Mouse (Mus musculus): Measurements from ENCODE around the gene Slc43a2. TPM values are rescaled to one million over a fixed set of nuclear protein-coding genes. Genes with fewer than 3 reads are reported as not detected.
A peak's percentile ranks its signal among the peaks of the same experiment; 100 is the strongest.

The Slc43a2 gene
- polyA plus RNA-seq, 1 experiment = 148 TPM

DNA sequence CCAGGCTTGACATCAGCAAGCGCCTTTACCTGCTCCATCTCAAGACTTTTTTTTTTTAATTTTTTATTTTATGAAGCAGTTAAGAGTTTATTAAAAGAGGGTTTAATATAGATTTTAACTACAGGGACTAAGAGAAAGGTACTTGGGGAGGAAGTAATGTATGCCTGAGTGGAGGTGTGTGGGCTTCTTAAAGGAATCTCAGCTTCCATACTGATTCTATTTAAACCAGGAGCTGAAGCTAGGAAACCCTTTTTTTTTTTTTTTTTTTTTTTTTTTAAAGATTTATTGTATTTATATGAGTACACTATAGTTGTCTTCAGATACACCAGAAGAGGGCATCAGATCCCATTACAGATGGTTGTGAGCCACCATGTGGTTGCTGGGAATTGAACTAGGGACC lies 83.3 kb downstream of the Slc43a2 start:
- Histone ChIP-seq H3K27ac (ENCODE audit: insufficient read depth, low read depth, low read length) (no peak overlapping the region), H3K4me3 (ENCODE audit: insufficient read depth, low read depth, low read length) (no peak overlapping the region), H3K36me3 (ENCODE audit: control insufficient read depth, insufficient read depth, low read length) (peaks cover 1% of the 10 kb centered on the region; the same call in 1 of the 2 replicates), H3K4me1 (ENCODE audit: control insufficient read depth, insufficient read depth, low read length) (no peaks in the 10 kb centered on the region), H3K27me3 (replicated peaks; ENCODE audit: control insufficient read depth, insufficient read depth, low read length) (no peaks in the 10 kb centered on the region)
- TF ChIP-seq CTCF (conservative IDR thresholded peaks at IDR 0.05; ENCODE audit: insufficient read depth, insufficient read length, low read depth, low read length) (no peak), POLR2A (IDR thresholded peaks at IDR 0.05; ENCODE audit: low read depth, low read length) (no peak)
- 100% methylated on average over 1 of the region's 1 CpGs for WGBS
- DNase-seq = no peak

DNA sequence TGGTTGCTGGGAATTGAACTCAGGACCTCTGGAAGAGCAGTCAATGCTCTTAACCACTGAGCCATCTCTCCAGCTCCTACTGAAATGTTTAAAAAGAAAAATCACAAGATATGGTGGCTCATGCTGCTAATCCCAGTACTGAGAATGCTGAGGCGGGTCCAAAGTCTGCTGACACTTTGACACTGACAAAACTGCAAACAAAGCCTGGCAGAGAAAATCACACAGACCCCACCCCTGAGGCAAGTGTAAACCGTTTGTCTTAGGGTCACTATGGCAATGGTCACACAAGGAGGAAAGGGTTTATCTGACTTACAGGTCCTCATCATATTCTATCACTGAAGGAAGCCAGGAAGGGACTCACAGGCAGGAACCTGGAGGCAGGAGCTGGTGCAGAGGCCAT lies 84.1 kb downstream of the Slc43a2 start:
- no peak for TF ChIP-seq CTCF (conservative IDR thresholded peaks at IDR 0.05; ENCODE audit: insufficient read depth, insufficient read length, low read depth, low read length)
- no peak for TF ChIP-seq POLR2A (IDR thresholded peaks at IDR 0.05; ENCODE audit: low read depth, low read length)
- no peaks in the 10 kb centered on the region for H3K27me3 ChIP-seq (replicated peaks; ENCODE audit: control insufficient read depth, insufficient read depth, low read length)
- H3K27ac ChIP-seq (ENCODE audit: insufficient read depth, low read depth, low read length) = no peak overlapping the region
- no peaks in the 10 kb centered on the region for H3K4me1 ChIP-seq (ENCODE audit: control insufficient read depth, insufficient read depth, low read length)
- 75% methylated on average over 2 of the region's 2 CpGs for WGBS
- no peaks in the 10 kb centered on the region; the same call in 1 of the 2 replicates for H3K36me3 ChIP-seq (ENCODE audit: control insufficient read depth, insufficient read depth, low read length)
- no peak for DNase-seq
- no peak overlapping the region for H3K4me3 ChIP-seq (ENCODE audit: insufficient read depth, low read depth, low read length)

DNA sequence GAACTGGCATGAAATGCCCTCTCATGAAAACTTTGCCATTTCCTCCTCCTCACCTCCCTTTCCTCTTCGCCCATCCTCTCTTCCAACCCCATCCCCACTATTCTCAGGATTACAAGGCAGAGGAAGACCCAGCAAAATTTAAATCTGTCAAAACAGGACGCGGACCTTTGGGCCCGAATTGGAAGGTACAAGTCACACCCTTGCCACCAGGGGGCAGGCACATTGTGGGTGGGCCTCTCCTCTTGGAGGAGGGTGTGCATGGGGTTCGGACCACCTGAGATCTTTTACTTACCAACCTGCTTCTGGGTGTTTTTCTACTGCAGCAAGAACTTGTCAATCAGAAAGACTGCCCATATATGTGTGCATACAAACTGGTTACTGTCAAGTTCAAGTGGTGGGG lies 87.6 kb downstream of the Slc43a2 start:
- Histone ChIP-seq H3K27me3 (replicated peaks; ENCODE audit: control insufficient read depth, insufficient read depth, low read length) (no peaks in the 10 kb centered on the region), H3K4me1 (ENCODE audit: control insufficient read depth, insufficient read depth, low read length) (no peaks in the 10 kb centered on the region), H3K4me3 (ENCODE audit: insufficient read depth, low read depth, low read length) (no peak overlapping the region), H3K27ac (ENCODE audit: insufficient read depth, low read depth, low read length) (no peak overlapping the region), H3K36me3 (ENCODE audit: control insufficient read depth, insufficient read depth, low read length) (no peaks in the 10 kb centered on the region; the same call in 1 of the 2 replicates)
- TF ChIP-seq CTCF (conservative IDR thresholded peaks at IDR 0.05; ENCODE audit: insufficient read depth, insufficient read length, low read depth, low read length) (peak; percentile 44; the same call in 1 of the 2 replicates), POLR2A (IDR thresholded peaks at IDR 0.05; ENCODE audit: low read depth, low read length) (no peak)
- WGBS = 74% methylated on average over 5 of the region's 5 CpGs
- DNase-seq = no peak

DNA sequence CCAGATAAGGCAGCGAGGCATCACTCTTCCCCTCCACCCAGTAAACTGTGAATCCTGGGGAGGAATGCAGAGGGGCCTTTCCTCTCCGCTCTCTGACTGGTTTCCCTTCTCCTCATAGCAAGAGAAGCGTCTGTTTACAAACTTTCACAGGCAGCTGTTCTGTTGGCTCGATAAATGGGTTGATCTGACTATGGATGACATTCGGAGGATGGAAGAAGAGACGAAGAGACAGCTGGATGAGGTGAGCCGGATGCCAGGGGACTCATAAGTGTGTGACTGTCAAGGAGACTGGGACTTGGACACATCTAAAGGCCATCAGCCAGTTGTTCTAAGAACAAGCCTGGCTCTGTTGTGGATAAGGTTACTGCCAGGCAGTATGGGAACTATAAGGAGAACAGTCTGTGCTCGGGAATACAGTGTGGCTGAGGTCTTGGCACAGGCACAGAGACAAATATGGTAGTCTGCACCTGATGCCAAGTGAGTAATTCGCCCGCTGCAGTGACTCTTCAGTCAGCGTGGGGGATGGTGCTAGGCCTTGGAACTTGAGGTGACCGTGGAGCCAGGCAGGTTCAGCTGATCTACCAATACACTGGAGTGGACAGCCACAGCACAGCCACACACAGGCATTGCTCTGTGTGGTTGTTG lies 88.8 kb downstream of the Slc43a2 start:
- TF ChIP-seq POLR2A (IDR thresholded peaks at IDR 0.05; ENCODE audit: low read depth, low read length) (no peak), CTCF (conservative IDR thresholded peaks at IDR 0.05; ENCODE audit: insufficient read depth, insufficient read length, low read depth, low read length) (no peak)
- 84% methylated on average over 12 of the region's 12 CpGs for WGBS
- Histone ChIP-seq H3K27ac (ENCODE audit: insufficient read depth, low read depth, low read length) (peak overlapping the region; percentile 26; the same call in 1 of the 2 replicates), H3K36me3 (ENCODE audit: control insufficient read depth, insufficient read depth, low read length) (no peaks in the 10 kb centered on the region; the same call in 1 of the 2 replicates), H3K4me1 (ENCODE audit: control insufficient read depth, insufficient read depth, low read length) (0 out of 2 replicates have a peak, but pooled peaks cover 3% of the 10 kb centered on the region), H3K27me3 (replicated peaks; ENCODE audit: control insufficient read depth, insufficient read depth, low read length) (no peaks in the 10 kb centered on the region), H3K4me3 (ENCODE audit: insufficient read depth, low read depth, low read length) (no peak overlapping the region)
- no peak for DNase-seq

DNA sequence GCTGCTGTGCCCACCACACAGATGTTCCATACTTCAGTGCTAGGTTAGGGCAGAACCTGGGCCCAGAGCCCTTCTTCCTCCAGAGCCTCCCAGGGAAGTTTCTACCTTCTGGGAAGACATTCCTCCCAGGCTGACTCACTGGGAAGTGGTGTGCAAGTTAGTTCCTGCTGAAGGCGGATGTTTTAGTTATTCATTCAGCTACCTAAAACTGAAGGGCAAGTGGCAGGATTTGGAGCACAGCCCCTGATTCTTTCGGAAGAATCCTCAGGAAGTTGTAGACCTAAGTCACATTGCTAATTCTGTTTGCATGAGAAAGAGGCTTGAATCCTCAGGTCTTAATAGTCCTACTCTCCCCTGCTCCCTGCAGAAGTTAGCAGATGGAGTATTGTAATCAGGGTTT lies 89.9 kb downstream of the Slc43a2 start:
- 72% methylated on average over 2 of the region's 2 CpGs for WGBS
- Histone ChIP-seq H3K27ac (ENCODE audit: insufficient read depth, low read depth, low read length) (peak overlapping the region; percentile 61), H3K4me1 (ENCODE audit: control insufficient read depth, insufficient read depth, low read length) (0 out of 2 replicates have a peak, but pooled peaks cover 7% of the 10 kb centered on the region), H3K4me3 (ENCODE audit: insufficient read depth, low read depth, low read length) (no peak overlapping the region), H3K36me3 (ENCODE audit: control insufficient read depth, insufficient read depth, low read length) (no peaks in the 10 kb centered on the region; the same call in 1 of the 2 replicates), H3K27me3 (replicated peaks; ENCODE audit: control insufficient read depth, insufficient read depth, low read length) (no peaks in the 10 kb centered on the region)
- peak; percentile 42 for DNase-seq
- TF ChIP-seq CTCF (conservative IDR thresholded peaks at IDR 0.05; ENCODE audit: insufficient read depth, insufficient read length, low read depth, low read length) = no peak
- TF ChIP-seq POLR2A (IDR thresholded peaks at IDR 0.05; ENCODE audit: low read depth, low read length) = no peak

DNA sequence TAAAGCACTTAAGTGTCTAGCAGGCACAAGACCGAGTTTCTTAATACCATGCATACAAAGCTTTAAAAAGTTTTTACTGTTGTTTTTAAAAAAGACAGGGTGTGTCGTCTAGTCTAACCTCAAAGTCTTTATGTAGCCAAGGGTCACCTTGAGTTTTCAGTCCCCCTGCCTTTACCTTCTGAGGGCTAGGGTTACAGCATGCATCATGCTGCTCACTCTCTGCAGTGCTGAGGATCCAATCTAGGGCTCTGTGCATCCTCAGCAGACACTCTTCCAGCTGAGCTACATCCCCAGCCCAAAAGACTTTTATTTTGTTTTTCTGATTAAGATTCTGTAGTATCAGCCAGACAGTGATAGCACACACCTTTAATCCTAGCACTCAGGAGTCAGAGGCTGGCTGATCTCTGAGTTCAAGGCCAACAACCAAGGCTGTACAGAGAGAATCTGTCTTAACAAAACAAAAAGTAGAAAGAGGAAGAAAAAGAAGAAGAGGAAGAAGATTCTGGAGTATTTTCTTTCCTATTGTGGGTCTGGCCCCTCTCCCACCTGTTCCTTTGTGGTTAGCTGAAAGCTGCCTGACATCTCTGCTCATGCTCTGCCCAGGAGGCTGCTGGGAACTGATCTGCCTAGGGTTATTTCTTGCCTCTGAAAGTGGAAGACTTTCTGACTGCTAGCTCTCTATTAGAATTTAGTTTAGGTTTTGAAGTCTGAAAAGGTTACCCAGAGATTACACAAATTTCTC lies 91.3 kb downstream of the Slc43a2 start:
- 0 out of 2 replicates have a peak, but pooled peaks cover 7% of the 10 kb centered on the region for H3K4me1 ChIP-seq (ENCODE audit: control insufficient read depth, insufficient read depth, low read length)
- H3K4me3 ChIP-seq (ENCODE audit: insufficient read depth, low read depth, low read length) = no peak overlapping the region
- TF ChIP-seq CTCF (conservative IDR thresholded peaks at IDR 0.05; ENCODE audit: insufficient read depth, insufficient read length, low read depth, low read length) (no peak), POLR2A (IDR thresholded peaks at IDR 0.05; ENCODE audit: low read depth, low read length) (no peak)
- no peak overlapping the region for H3K27ac ChIP-seq (ENCODE audit: insufficient read depth, low read depth, low read length)
- peaks cover 2% of the 10 kb centered on the region for H3K36me3 ChIP-seq (ENCODE audit: control insufficient read depth, insufficient read depth, low read length)
- H3K27me3 ChIP-seq (replicated peaks; ENCODE audit: control insufficient read depth, insufficient read depth, low read length) = no peaks in the 10 kb centered on the region
- WGBS = 81% methylated on average over 2 of the region's 2 CpGs
- no peak for DNase-seq

DNA sequence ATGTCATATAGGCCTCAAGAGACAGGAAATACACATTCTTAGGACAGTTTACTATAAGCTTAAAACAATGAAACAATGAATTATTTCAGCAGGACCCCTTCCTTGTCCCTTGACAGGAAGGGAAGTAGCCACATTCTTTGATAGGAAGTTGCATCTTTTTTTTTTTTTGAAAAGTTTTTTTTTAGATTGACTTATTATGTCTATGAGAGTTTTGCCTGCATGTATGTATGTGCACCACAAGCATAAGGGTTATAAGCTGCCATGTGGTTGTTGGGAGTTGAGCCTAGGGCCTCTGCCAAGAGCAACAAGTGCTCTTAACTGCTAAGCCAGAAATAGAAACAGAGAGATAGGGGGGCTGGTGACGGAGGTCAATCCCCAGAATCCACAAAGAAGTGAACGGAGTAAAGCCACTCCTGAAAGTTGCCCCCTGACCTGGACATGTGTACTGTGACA lies 92.6 kb downstream of the Slc43a2 start:
- no peak for TF ChIP-seq CTCF (conservative IDR thresholded peaks at IDR 0.05; ENCODE audit: insufficient read depth, insufficient read length, low read depth, low read length)

More for the DNA sequence above, 92.6 kb downstream of the Slc43a2 start:
- 38% methylated on average over 2 of the region's 2 CpGs for WGBS
- Histone ChIP-seq H3K27ac (ENCODE audit: insufficient read depth, low read depth, low read length) (peak overlapping the region; percentile 80), H3K27me3 (replicated peaks; ENCODE audit: control insufficient read depth, insufficient read depth, low read length) (no peaks in the 10 kb centered on the region), H3K4me1 (ENCODE audit: control insufficient read depth, insufficient read depth, low read length) (0 out of 2 replicates have a peak, but pooled peaks cover 7% of the 10 kb centered on the region), H3K36me3 (ENCODE audit: control insufficient read depth, insufficient read depth, low read length) (peaks cover 2% of the 10 kb centered on the region), H3K4me3 (ENCODE audit: insufficient read depth, low read depth, low read length) (no peak overlapping the region)
- no peak for DNase-seq

Data from kidney, adult 2 months (tissue).